Mouse (Mus musculus) CD4-positive, CD25-positive, alpha-beta regulatory T cell, adult 4 months (primary cell): ENCODE measurements around the gene Mcl1. TPM values are rescaled to one million over a fixed set of nuclear protein-coding genes. Genes with fewer than 3 reads are reported as not detected.
"Not testable (repeated sequence)": the region's sequence is repeated elsewhere in the genome, so short reads cannot be mapped to it uniquely, and the experiment has no call there.

Experiments
- ATAC-seq: one replicate; pipeline ENCODE4 v1.8.0; 2017
- polyA plus RNA-seq, 2 experiments: library from polyadenylated mRNA; unstranded; fragments of 100-300 nt; shearing (Covaris generic); gene quantifications; one replicate each; pipeline ENCODE4 v1.2.1; 2017

The Mcl1 gene
- polyA plus RNA-seq, 2 experiments from 2014 or later, result 61.0 to 96.6 TPM

DNA sequence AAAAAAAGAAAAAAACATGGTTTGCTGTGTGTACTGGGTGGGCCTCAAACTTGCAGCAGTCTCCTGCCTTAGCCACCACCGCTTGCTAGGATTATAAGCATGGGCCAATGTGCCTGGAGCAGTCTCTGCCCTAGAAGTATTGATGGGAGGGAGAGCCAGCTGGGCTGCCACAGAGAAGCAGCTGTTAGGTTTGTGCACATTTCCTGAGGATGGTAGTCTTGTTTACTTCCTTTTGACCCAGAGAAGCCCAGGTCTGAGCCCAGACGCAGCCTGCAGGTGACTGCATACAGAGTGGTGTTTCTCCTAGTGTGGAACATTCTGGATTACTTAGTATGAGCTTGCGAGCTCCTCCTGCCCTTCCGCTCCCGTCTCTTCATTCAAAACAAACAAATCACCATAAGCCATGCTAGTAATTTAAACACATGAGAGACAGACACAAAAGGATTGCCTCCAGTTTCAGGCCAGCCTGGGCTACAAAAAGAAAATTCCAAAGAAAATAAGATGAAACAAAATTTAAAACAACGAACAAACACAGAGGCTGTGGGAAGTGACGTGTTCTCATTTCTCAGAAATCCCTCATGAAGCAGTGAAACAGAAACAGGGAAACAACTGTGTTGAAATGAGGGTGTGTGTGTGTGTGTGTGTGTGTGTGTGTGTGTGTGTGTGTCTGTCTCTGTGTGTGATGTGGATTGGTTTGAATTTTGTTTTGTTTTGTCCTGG lies 10.2 kb downstream of the Mcl1 start:
- peak; percentile 25 for ATAC-seq

- ATAC-seq, result peak; percentile 2
Observed at GRCm38 (mm10) chr3:95669309-95669665, 10.7 kb downstream of the Mcl1 start.

DNA sequence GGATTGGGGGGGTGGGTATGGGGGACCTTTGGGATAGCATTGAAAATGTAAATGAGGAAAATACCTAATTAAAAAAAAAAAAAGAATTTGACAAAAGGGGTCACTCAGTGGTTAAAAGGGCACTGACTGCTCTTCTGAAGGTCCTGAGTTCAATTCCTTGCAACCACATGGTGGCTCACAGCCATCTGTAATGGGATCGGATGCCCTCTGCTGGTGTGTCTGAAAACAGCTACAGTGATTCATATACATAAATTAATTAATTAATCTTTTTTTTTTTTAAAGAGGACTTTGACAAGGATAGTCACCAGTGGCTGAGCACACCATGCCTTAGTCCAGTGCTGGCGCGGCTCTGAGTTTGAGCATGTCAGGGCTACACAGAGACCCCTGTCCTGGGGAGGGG lies 11.8 kb downstream of the Mcl1 start:
- ATAC-seq, result not testable (repeated sequence)

DNA sequence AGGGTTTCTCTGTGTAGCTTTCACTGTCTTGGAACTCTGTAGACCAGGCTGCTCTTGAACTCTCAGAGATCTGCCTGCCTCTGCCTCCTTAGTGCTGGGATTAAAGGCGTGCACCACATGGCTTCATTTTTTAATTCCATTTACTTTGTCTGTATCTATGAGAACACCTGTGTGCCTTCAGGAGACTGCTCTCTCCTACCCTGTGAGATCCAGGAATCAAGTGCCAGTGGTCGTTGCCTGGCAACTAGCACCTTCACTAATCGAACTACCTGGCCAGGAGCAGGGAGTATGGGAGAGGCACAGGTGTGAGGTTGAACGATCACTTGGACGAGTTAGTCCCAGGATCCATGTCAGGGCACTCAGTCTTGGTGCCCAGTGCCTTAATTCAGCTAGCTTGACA lies 12.6 kb downstream of the Mcl1 start:
- ATAC-seq, result no peak

DNA sequence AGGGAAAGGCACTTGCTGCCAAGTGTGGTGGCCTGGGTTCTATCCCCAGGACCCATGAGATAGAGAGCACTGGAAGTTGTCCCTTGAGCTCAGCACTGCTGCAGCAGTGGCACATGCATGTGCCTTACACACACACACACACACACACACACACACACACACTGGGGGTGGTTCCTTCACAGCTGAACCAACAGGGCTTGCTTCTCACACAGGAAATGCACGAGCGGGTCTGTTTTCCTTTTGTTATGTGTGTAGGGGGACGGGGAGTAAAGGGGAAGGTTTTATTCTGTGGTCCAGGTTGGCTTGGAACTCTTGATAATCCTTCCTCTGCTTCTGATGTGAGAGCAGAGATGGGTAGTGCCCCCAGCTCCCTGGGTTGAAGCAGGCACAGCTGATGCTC lies 13.9 kb downstream of the Mcl1 start:
- ATAC-seq, result peak; percentile 35

- ATAC-seq, result peak; percentile 62
Observed at GRCm38 (mm10) chr3:95672861-95673706, 14.5 kb downstream of the Mcl1 start.

DNA sequence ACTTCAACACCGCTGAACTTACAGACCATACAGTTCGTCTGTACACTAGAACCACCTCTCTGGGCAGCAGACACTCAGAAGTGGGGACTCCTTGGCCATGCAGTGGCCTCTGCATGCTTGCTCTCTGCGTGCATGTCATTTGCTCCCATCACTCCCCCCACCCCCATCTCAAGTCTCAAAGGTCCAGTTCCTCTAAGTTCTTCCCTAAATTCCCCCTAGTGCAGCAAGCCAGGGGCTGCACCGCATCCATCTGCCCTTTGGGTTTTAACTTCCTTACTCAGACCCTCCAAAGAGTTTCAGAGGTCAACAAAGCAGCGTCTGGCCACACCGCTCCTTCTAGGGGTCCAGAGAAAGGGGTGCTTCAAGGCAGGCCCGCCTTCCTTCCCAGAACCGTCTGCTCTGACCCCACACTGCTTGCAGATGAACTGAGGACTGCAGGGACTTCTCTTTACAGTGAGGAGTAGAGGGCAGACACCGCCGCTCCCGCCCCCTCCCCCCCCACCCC lies 15.2 kb downstream of the Mcl1 start:
- ATAC-seq, result no peak

- ATAC-seq, result peak; percentile 68
Observed at GRCm38 (mm10) chr3:95674236-95674635, 15.6 kb downstream of the Mcl1 start.

GRCm38 (mm10) chr3:95674812-95675211 lies 16.2 kb downstream of the Mcl1 start:
- ATAC-seq, result no peak

- ATAC-seq, result no peak
Observed at GRCm38 (mm10) chr3:95675301-95676092, 16.9 kb downstream of the Mcl1 start.

- ATAC-seq, result no peak
Observed at GRCm38 (mm10) chr3:95676745-95677419, 18.3 kb downstream of the Mcl1 start.

GRCm38 (mm10) chr3:95677420-95678090 lies 19.0 kb downstream of the Mcl1 start:
- no peak for ATAC-seq

GRCm38 (mm10) chr3:95679551-95679950 lies 21.0 kb downstream of the Mcl1 start:
- ATAC-seq, result no peak

DNA sequence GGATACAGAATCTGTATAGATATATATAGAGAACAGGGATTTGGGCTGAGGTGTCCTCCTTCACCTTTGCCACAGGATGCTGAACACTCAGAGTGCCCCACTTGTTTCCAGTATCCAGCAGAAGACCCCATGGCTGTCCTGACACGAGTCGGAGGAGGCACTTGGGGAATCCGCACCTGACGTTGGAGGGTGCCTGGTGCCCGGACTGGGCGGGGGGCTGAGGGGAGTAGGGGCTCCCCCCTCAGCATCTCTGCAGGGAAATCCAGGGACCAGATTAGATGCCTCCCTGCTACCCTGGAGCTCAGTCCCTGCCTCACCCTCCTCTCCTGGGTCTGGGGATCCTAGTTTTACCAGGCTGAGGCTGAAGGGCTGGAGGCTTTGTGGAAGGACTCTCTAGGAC lies 22.1 kb downstream of the Mcl1 start:
- no peak for ATAC-seq

GRCm38 (mm10) chr3:95681365-95681764 lies 22.8 kb downstream of the Mcl1 start:
- peak; percentile 34 for ATAC-seq

DNA sequence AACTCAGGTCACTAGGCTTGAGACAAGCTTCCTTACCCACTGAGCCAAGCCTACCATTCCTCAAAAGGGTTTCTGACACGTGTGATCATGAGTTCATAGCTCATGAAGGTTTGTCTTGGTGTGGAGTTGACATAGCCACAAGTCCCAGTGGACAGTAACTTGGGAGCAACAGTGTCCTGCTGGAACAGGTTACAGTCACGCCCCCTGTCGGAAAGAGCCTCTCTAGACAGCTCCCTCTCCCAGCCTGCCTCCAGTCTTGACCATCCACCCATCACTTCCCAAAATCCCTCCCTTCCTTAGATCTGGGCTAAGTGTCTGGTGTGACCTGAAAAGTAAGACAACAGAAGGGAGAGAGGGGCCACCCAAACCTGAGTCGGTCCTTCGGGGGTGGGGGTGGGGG lies 24.3 kb downstream of the Mcl1 start:
- no peak for ATAC-seq

DNA sequence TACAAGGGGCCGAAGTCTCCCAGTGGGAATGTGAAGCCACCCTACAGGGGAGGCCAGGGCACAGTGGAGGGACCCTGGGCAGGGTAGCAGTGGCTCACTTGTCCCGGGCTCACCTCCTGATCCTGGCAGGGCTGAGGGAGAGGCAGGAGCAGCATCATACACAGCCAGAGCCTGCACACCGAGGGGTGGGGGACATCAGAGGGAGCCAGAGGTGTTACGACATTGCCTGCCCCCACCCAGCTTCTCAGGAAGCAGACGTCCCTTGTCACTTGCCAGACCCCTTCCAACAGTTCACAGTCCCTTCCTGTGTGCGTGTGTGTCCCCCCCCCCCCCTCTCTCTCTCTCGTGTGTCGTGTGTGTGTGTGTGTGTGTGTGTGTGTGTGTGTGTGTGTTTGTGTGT lies 26.3 kb downstream of the Mcl1 start:
- no peak for ATAC-seq

GRCm38 (mm10) chr3:95685301-95685700 lies 26.7 kb downstream of the Mcl1 start:
- no peak for ATAC-seq

GRCm38 (mm10) chr3:95685701-95686100 lies 27.1 kb downstream of the Mcl1 start:
- no peak for ATAC-seq

- ATAC-seq, result no peak
Observed at GRCm38 (mm10) chr3:95686492-95687167, 28.0 kb downstream of the Mcl1 start.

GRCm38 (mm10) chr3:95687168-95687523 lies 28.6 kb downstream of the Mcl1 start:
- no peak for ATAC-seq
